In genomic region chr15:88827466-88827865, GRCm38 (mm10) we compare ENCODE assay signal across 21 mouse cellular contexts. TPM values are rescaled to one million over a fixed set of nuclear protein-coding genes. Genes with fewer than 3 reads are reported as not detected.
DNase-seq lines count a peak whose midpoint lies in the region; ATAC-seq lines count a peak whose summit lies in the region.
"Had no signal": no experiment of that assay in that cellular context is flagged by ENCODE, and none has a peak within 500 bp of the region (broad histone marks: within the 10 kb centered on the region; RNA-seq: fewer than 3 reads in every experiment).

No protein-coding gene starts in this region.

- peaks cover 43% of the 10 kb centered on the region for H3K36me3 ChIP-seq in liver, embryonic 13.5 days

- peak; percentile 53 to 67 for DNase-seq in cerebellum, postnatal 10 days
- DNase-seq in cerebellum, adult 9-10 months = no peak
- no peak for DNase-seq in liver, embryonic 13.5 days
- no peak for DNase-seq in liver
- DNase-seq in ES-CJ7 (ENCODE audit: low read depth, low spot score) = peak; percentile 48
- DNase-seq in ZHBTc4 (ENCODE audit: low read depth, low spot score) = peak; percentile 55
- no peak for DNase-seq in urinary bladder, postnatal 4 days (ENCODE audit: low spot score in 2 of 2)
- DNase-seq in embryo, embryonic 10.5 days (ENCODE audit: low spot score) = no peak

- WGBS in liver, embryonic 13.5 days (ENCODE audit: insufficient replicate concordance) = 82% methylated on average over 6 of the region's 6 CpGs

- H3K27me3 ChIP-seq in liver, embryonic 13.5 days = no peaks in the 10 kb centered on the region
- H3K27me3 ChIP-seq: embryonic facial prominence, embryonic 13.5 days; forebrain, embryonic 12.5 days; forebrain, embryonic 15.5 days; heart, embryonic 12.5 days; heart, embryonic 15.5 days; hindbrain, embryonic 13.5 days; intestine, embryonic 15.5 days; Patski had no signal

- no peak overlapping the region for H3K4me3 ChIP-seq in liver, embryonic 13.5 days (replicated peaks)
- H3K4me3 ChIP-seq: embryonic facial prominence, embryonic 10.5 days; embryonic facial prominence, embryonic 13.5 days; erythroblast, embryonic 14.5 days; forebrain, embryonic 12.5 days; forebrain, embryonic 15.5 days; heart, embryonic 12.5 days; heart, embryonic 15.5 days; hindbrain, embryonic 10.5 days; hindbrain, embryonic 13.5 days; intestine, embryonic 15.5 days had no signal

- peaks cover 8% of the 10 kb centered on the region; the same call in 1 of the 2 replicates for H3K4me1 ChIP-seq in liver, embryonic 13.5 days (replicated peaks)
- H3K4me1 ChIP-seq: forebrain, embryonic 12.5 days; intestine, embryonic 15.5 days had no signal

- ATAC-seq in liver, embryonic 13.5 days (ENCODE audit: low read depth) = peak; percentile 2; the same call in 1 of the 2 replicates
- ATAC-seq: activated CD4-positive, CD25-positive, alpha-beta regulatory T cell, adult 4 months; Patski had no signal

- no peak overlapping the region for H3K27ac ChIP-seq in liver, embryonic 13.5 days
- H3K27ac ChIP-seq: embryonic facial prominence, embryonic 10.5 days; embryonic facial prominence, embryonic 13.5 days; forebrain, embryonic 12.5 days; forebrain, embryonic 15.5 days; heart, embryonic 15.5 days; hindbrain, embryonic 10.5 days; hindbrain, embryonic 13.5 days; intestine, embryonic 15.5 days had no signal

- H3K9ac ChIP-seq in liver, embryonic 13.5 days = no peak overlapping the region
- H3K9ac ChIP-seq: embryonic facial prominence, embryonic 13.5 days; forebrain, embryonic 12.5 days; forebrain, embryonic 15.5 days; heart, embryonic 12.5 days; heart, embryonic 15.5 days; hindbrain, embryonic 13.5 days; intestine, embryonic 15.5 days had no signal

- H3K4me2 ChIP-seq in liver, embryonic 13.5 days = no peak overlapping the region
- H3K4me2 ChIP-seq: embryonic facial prominence, embryonic 13.5 days; forebrain, embryonic 12.5 days; forebrain, embryonic 15.5 days; heart, embryonic 12.5 days; heart, embryonic 15.5 days; hindbrain, embryonic 13.5 days; intestine, embryonic 15.5 days had no signal

- H3K9me3 ChIP-seq in liver, embryonic 13.5 days (replicated peaks) = no peaks in the 10 kb centered on the region
- H3K9me3 ChIP-seq: embryonic facial prominence, embryonic 10.5 days; embryonic facial prominence, embryonic 13.5 days; forebrain, embryonic 12.5 days; forebrain, embryonic 15.5 days; G1E; heart, embryonic 12.5 days; heart, embryonic 15.5 days; hindbrain, embryonic 10.5 days; hindbrain, embryonic 13.5 days; intestine, embryonic 15.5 days had no signal

RNA-seq across cellular contexts. Expression of gene Creld2, which starts 8.0 kb away (rescaled TPM):
- polyA plus RNA-seq in liver, embryonic 13.5 days (2015; fragmentation: Nextera tagmentation; extraction: Ambion mirVana) = 49.6 and 55.4 TPM in 2 replicates

RNA-seq across cellular contexts. Expression of gene Alg12, which starts 8.3 kb away (rescaled TPM):
- polyA plus RNA-seq in liver, embryonic 13.5 days (2015; fragmentation: Nextera tagmentation; extraction: Ambion mirVana) = 5.6 and 6.3 TPM in 2 replicates

RNA-seq across cellular contexts. Expression of gene Pim3, which starts 34.5 kb away (rescaled TPM):
- 13.8 and 15.1 TPM in 2 replicates for polyA plus RNA-seq in liver, embryonic 13.5 days (2015; fragmentation: Nextera tagmentation; extraction: Ambion mirVana)

Comparison
In these comparisons a context has a peak if more than half of its experiments do, and no peak if none do; other contexts are left out.
1. DNase-seq: peak in cerebellum, postnatal 10 days (2 of 2), ES-CJ7 (single experiment) and ZHBTc4 (single experiment); none in cerebellum, adult 9-10 months (single experiment), liver, embryonic 13.5 days (single experiment), liver (single experiment), urinary bladder, postnatal 4 days (0 of 2) and embryo, embryonic 10.5 days (single experiment).